Mouse (Mus musculus) layer of hippocampus, postnatal 36 days (tissue): ENCODE results near the gene Gm44502. TPM values are rescaled to one million over a fixed set of nuclear protein-coding genes. Genes with fewer than 3 reads are reported as not detected.

Source experiments
- DNase-seq, 2 experiments: peaks; one replicate each; pipeline ENCODE4 v3.0.0; 2022
- total RNA-seq, 2 experiments: library from RNA; stranded (reverse); gene quantifications; 2 replicates each; pipeline ENCODE4 v1.2.3; 2021

The Gm44502 gene
- total RNA-seq, 2 experiments from 2014 or later: 0.30 TPM; not detected in 1

DNA sequence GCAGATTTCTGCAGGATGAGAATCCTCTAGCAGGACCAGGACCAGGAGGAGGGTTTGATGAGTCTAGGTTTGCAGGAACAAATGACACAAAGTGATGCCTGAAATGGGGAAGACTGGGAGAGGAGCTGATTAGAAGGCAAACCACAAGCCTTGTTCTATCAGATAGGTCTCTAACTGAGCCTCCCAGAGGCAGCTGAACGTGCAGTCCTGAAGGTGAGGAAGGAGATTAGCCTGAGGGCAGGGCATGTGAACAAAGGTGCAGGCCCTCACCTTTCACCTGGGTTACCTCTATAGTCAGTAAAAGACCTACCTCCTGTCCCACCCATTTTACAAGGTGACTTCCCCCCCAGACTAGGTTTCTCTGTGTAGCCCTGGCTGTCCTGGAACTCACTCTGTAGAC is 29.8 kb downstream of the Gm44502 start:
- DNase-seq: no peak

DNA sequence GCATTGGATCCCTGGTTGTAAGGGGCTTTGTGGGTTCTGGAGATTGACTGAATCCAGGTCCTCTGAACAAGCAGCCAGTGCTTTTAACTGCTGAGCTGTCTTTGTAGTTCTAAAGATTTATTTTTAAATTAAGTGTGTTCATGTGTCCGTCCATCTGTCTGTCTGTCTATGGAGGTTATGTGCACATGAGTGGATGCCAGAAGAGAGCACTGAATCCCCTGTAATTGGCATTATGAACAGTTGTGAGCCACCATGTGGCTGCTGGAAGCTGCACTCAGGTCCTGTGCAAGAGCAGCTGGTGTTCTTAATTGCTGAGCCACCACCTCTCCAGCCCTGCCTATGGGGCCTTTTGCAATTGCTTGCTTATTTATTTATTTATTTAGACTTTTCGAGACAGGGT is 31.4 kb downstream of the Gm44502 start:
- no peak for DNase-seq

DNA sequence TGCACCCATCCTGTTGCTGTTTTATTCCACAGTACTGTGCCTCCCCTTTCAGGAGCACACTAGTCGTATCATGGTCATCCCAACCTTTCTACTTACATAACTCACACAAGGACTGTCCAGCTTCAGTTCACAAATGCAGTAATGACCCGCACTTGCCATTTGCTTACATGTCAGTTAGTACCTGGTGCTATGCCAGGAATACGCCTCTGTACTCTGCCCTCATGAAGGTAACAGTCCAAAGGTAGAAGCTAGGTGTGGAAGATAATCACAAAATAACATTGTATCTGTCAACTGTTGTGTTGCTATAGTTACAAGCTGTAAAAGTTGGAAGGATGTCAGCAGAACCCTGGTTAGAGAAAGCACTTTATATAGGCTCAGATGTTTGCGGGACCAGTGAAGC is 32.6 kb downstream of the Gm44502 start:
- DNase-seq: no peak

DNA sequence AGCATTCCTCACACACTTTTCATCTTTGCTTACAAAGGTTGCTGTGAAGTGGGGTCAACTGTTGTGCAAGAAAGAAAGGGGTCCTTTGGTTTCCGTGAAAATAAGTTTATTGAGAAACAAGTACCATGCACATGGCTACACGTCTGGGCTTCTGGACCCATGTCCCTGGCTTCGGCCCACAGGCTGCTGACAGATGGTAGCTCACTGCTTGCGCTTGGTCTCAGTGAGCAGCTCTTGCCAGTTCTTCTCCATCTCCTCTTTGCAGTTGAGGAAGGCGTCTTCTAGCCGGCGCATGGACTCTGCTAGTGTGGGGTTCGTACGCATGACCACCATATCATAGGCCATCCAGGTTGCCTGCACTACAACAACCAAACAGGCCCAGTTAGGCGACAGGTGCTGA is 39.4 kb downstream of the Gm44502 start:
- no peak for DNase-seq

DNA sequence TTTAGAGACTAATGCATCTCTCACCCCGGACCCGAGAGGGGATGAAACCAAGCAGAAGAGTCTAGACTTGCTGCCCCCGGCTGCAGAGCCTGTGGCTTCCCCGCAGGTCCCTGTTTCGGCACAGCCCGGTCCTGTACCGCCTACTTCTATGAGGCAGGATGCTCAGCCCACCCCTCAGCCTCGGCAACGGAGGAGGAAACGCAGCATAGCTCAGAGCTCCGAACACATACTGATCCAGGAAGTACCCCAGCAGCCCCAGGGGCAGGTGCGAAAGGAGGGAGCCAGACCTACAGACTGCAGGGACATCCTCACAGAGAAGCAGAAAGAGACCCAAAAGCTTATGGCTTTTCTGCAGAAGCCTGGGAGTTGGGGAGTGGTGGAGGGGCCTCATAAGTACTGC is 42.4 kb downstream of the Gm44502 start:
- no peak for DNase-seq

DNA sequence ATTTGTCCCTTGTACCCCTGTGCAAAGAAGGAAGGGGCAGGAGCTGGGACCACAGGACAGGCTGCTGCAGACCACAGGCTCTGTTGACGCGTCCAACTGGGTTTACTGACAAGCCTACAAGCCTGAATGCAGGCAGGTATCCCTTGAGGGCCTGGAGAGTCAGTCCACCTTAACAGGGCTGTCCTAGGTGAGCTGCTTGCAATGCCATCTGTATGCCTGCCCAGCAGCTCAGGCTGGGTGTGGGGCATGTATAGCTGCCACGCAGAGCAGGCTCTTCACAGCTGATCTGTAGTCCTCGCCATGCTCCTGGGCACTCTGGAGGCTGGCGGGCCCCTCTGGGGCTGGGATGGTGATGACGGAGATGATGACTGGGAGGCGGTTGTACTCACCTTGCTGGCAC is 44.9 kb downstream of the Gm44502 start, which contains the start of gene Klhdc7b:
Klhdc7b (plus strand) TSS at position 301 of the 400 bp plus-strand sequence.
- DNase-seq: no peak

DNA sequence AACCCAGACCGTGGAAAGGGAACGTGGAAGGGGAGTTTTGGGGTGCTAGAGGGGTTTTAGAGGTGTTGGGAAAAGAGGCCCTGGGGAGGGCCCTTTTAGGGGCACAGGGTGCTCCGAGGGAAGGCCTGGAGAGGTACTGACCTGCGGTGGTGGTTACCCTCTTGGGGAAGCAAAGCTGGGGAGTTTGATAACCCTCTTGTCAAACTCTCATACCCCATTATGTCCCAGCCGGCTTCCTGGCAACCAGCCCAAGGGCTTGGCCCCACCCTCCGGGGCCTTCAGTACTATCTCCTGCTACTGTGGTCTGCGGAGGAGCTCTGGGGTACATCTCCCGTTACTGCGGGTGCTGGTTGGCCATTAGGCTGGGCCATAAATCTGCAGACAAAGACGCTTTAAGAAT is 50.1 kb downstream of the Gm44502 start:
- DNase-seq: no peak

DNA sequence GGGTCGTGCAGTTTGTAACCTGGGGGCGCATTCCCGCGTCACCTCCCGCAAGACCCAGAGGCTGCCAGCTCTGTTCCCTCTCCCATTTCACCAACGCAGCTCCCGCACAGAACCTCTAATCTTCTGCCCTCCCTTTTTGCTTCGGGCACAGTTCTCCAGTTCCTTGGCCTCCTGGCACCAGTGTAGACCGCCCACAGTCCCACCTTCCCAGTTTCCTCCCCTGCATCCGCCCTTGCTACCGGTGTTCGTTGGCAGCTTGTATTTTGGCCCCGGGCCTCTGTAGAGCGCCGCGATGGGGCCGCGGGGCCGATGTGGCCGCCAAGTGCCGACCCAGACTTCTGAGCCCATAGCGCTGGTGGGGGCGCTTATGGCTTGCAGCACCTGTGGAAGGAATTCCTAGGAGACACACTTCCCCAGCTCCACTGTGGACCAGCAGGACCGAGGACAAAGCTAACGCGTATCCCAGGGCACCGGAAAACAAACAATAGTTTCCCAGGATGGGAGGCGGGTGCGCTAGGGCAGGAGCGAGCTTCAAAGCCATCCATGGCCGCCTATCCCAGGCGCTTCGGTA is 50.6 kb downstream of the Gm44502 start, which contains the start of gene Odf3b:
Odf3b (minus strand) TSS at position 452 of the 571 bp plus-strand sequence.
- DNase-seq: no peak

DNA sequence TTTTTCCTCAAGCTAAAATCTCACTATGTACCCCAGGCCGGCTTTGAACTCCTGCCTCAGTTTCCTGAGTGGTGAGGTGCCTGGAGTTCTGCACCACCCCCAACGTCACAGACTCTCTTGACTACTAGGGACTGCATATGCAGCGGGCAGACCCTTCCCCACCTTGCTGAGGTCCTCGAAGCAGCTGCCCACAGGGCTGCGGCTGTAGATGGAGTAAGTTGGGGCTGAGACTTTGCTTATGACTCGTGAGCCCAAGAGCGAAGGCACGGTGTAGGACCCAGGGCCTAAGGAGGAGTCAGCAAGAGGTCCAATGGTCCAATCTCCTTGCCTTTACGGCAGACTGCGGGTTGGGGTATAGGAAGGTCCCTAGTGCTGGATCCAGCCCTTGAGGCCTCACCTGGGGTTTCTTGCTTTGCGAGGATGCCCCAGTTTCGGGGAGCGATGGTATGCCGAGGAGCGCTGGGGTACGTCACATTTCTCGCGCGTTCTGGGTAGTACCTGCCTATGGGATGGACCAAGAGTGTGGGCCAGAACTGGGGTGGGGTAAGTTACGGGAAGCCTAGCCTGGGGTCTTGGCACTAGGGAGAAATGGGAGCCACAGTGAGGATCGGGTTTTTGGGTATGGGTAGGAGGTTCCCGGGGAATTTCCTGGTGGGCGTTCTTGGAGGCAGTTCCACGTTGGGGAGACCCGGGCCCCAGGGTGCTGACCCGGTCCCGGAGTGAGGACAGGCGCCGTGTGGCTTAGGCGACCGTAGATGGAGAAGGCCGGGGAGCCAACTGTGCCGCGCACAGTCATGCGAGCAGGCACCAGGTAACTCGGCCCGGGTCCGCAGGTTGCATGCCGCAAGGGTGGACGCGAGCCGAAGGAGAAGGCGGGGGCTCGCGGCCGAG is 51.3 kb downstream of the Gm44502 start:
- DNase-seq: no peak

DNA sequence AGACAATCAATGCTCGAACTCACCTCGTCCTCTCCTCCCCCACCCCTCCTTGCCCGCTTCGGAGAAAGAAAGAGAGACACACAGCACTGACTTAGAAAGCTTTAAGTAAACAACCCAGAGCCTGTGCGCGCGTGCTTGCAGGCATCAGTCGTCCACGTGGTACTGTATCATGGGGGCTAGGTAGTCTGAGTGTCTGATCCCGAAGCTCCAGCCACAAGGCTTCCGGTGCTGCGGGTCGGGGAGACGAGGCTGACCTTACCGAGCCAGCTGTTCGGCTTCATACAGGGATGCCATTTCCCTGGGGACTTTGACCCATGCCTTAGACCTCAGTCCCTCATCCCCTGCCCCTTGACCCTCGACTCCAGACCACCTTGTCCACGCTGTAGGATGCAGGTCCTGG is 52.1 kb downstream of the Gm44502 start:
- DNase-seq: no peak

DNA sequence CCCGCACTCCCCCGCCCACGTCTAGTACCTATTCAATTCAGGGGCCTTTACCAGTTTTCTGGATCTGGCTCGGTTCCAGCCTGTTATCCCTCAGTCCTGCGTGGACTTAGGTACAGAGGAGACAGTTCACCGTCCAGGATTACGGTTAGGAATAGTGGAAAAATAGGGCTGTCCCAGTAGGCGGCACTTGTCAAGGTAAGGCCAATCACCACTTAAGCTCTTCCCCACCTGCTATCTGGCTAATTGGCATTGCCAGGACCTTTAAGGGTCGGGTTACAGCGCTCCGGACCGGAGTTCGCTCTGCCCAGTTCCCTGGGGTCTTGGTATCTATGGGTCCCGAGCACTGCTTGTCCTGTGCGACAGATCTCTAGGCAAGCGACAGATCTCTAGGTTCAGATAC is 52.5 kb downstream of the Gm44502 start, which contains the start of gene Tymp:
Tymp (minus strand) TSS at position 83 of the 400 bp plus-strand sequence.
- DNase-seq: no peak

DNA sequence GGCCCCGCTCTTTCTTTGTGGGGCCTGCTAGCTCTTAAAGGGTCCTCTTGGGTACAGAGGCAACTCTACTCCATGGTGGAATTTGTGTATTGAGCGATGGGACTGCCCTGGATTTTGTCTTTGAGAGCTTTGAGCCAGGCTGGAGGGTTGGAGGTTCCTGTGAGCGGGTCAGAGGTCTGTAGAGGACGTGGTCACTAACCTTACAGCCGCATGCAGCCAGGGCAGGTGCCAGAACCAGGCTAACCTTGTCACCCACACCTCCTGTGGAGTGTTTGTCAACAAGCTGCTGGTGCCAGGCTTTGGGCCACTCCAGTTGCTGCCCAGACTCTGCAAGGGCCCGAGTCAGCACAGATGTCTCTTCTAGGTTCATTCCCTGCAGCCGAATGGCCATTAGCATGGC is 53.5 kb downstream of the Gm44502 start:
- no peak for DNase-seq

DNA sequence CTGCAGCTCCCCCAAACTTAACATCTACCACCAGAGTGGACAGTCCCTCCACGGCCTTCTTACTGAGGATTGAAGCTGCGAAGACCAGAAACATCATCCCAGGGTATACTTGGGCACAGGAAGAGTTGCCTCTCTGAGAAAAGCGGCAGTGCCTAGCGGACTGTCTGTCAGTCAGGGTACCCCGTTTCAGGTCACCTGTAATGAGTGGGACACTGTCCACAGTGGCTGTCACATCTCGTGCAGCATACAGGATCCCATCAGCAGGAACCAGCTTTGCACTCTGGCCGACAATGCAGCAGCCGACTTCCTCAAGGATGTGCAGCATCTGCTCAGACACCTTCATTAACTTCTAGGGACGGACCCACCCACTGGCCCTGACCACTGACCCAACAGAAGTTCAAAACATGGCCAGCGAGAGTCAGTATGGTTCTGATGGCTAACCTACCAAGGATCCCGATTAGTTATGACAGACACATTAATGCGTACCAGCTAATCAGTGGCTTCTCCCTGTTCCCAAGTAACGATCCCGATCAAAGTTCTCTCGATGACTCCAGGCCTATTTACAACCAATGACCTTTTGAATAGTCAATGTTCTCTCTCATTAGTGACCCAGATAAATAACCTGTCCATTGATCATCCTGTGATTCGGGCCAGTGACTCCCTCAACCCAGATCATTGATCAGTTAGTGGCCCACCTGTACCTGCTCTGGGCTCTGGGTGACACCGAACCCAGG is 54.5 kb downstream of the Gm44502 start:
- DNase-seq: no peak

DNA sequence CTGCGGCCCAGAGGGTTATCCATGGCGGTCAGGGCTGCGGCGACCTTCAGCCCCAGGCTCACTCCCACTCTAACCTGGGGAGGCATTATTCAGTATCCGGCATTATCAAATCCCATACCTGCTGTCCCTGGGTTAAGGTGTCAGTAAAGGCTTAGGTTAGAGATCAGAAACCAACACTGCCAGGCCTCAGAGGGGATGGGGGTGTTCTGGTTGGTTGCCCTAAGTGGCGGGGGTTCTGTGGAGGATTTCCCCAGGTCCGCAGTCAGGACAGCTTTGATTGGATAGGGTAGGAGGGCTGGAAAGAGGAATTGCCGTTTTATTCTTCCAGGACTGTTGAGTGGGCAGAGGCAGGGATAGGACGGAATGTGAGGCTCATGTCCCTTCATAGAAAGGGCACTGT is 55.2 kb downstream of the Gm44502 start:
- no peak for DNase-seq

DNA sequence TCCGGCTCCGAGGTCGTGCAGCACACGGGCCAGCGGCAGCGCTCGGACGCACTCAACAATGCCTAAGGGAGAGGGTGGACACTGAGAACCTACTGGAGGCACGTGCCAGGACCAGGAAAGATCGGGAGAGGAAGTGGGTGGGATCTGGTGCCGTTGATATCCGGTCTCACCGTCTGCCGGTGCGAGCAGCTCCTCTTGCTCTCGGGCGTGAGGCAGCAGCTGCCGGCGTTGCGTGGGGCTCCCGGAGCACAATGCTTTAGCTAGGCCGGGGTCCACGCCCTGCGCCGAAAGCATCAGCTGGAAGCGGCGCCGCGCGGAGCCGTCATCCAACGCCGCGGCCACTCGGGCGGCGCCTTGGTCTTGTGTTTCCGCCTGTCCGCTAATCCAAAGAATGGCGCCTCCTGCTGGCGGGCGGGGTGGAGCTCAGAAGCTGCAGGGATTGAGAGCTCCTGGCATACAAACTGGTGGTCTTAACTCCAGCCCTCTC is 55.7 kb downstream of the Gm44502 start, which contains the start of gene Sco2:
Sco2 (minus strand) TSS at position 85 of the 487 bp plus-strand sequence.
- DNase-seq: peak; percentile 92

DNA sequence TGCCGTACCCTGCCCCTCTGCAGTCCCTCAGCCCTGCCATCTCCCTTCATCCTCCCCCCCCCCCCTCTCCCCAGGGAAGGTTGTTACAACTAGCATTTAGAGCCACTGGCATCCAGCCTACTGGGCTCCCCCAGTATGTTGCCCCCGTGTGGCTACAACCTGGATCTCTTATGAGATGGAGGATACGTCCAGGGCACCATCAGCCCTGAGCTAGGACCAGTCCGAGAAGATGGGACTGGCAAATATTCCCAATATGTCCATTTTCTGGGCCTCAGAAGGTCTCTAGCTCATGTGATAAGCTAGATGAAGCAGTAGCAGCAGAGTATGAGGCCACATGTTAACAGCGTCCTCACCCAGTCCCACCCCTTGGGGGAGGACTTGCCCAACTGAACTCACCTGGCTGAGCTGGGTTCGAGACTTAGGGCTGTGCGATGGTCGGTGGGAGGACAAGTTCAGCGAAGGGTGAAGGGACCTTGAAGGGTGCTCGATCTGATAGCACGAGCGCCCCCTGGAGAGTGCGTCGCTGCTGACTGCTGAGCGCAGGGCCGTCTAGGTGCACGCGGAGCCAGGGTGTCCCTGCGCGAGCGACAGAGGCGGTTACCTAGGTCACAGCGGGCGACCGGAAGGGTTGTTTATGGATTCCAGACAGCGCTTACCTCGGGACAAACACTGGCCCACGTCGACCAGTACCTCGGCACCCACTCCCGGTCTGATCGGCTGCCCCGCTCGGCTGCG is 56.3 kb downstream of the Gm44502 start:
- DNase-seq: peak; percentile 83 to 84

DNA sequence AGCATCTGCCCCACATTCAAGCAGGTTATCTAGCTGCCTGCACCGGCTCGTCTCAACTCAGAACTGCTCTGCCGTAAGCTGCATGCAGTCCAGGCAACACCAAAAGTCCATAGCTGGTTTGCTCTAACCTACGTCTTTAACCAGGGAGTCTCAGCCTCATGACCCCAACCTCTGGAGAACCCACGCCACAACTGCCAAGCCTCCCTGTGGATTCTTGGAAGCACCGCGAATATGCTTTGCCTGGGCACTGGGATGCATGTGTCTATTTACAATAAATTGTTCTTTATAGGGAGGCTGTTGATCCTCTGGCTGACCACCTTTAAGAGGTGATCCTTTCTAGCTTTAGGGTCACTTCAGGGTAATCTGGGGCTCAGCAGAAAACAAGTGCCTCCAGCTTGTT is 57.0 kb downstream of the Gm44502 start:
- no peak for DNase-seq

DNA sequence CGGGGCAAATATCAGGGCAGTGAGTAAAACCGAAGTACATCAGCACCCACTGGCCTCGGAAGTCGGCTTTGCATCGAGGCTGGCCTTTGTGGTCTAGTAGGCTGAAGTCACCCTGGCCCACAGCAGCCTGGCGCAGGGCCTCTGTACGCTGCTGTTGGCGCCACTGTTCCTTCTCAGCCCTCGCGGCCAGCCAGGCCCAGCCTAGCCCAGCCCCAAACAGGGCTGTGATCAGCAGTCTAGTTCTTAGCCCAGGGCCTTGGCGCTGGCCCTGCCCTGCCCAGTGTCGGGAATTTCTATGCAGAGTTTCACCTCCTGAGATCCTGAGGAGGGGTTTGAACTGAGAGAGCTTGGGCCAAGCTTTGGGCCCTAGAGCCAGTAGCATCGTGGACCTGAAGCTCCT is 57.4 kb downstream of the Gm44502 start:
- DNase-seq: no peak
